Mouse (Mus musculus) monocyte, adult 59 days (primary cell): ENCODE results near the gene Eed. TPM values are rescaled to one million over a fixed set of nuclear protein-coding genes. Genes with fewer than 3 reads are reported as not detected.

Experiments used
- total RNA-seq, 2 experiments: library from RNA; stranded (reverse); gene quantifications; one replicate each; pipeline ENCODE4 v1.2.4; 2023

Eed gene
- 100 to 1,000 TPM; 118 to 127 TPM for total RNA-seq

DNA sequence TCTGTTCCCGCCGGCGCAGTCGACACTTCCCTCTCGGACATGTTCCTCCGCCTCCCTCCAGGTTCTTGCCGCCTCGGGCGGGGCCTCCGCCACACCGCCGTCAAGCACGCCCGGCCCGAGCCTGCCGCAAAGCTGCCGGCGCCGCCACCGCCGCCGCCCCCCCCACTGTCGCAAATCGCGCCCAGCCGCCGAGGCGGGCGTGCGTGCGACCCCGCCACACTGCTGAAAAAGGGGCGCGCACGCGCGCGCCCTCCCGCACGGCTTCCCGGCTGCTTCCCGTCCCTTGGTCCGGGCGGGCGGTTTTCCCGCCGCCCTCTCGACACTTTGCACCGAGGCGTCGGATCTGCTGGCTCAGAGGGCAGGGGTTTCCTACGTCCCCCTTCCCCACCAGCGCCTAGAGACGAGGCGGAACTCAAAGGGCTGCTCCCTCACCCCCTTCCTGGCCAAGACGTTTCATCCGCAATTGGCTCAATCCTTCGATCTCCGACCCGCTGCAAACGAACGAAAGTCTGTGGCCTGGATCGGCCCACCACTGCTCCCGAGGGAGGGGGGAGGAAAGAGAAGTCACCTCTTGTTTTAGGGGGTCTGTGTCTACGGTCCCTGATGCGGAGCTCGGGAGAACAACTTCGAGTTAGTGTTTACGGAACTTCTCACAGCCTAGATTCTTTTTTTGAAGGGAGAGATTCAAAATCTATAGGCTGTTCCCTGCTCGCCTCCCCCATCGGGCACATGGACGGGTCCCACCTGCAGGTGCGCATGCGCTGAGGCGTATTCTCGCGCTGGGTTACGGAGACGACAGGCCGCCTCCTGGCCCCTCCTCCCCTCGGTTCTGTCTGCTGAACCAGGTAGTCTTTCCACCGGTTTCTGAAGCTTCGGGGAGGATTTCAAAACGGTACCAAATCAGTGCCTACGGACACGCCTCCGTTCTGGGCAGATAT, at the start of gene Eed:
Eed (minus strand) TSS at position 499 of the 938 bp plus-strand sequence.

DNA sequence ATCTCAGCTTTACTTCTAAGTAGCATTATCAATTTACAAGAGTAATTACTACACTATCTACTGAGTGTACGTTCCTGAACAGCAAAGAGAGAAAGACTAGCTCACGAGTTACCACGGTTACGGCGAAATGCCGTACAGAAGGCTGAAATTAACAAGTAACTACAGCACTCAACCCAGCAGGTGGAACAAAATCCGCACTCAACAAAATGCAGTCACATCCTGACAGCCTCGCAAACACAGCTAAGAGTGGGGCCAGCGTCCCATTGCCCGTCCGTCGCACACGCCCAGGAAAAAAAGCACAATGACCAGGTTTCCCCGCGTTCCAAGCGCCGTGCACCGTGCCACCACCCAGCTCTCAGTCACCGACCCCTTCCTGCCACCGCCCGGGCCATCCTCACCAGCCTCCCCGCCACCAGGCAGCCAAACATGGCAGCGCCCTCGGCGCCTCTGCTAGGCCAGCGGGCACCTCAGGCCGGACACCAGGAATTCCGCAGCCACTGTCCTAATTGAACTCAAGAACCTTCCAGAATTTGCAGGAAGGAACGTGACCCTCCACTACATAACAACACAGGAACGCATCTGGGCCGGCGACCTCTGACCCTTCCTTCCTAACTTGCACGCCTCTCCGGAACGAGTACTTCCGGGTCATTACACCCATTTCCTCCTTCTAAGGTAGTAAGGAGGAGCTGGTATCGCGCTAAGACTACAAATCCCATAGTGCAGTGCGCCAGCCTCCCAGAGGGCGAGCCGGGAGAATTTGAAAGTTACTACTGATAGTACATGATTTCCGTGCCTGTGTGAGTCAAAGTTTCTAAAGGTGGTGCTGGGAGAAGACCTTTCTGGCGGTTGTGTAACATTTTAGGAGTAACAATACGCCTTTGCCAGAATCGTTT, 40.0 kb downstream of the Eed start, which contains the start of gene Hikeshi:
Hikeshi (minus strand) TSS at position 634 of the 893 bp plus-strand sequence.

Other genes with a start within 250 kb of the Eed start
- gene Ccdc81, start 77.4 kb downstream of the Eed start, total RNA-seq: not detected
- 10 to 100 TPM; 36.1 to 49.5 TPM for gene Hikeshi, start 39.8 kb downstream of the Eed start, total RNA-seq
- 100 to 1,000 TPM; 401 to 434 TPM for gene Picalm, start 149.2 kb upstream of the Eed start, total RNA-seq